Mouse (Mus musculus) midbrain, embryonic 14.5 days (tissue): ENCODE data around the gene Cap1. TPM values are rescaled to one million over a fixed set of nuclear protein-coding genes. Genes with fewer than 3 reads are reported as not detected.

Experiments used
- ATAC-seq: fragments of 200-750 bp; cut with Nextera tagmentation; 2 replicates; pipeline ENCODE4 v1.8.0; 2017; ENCODE audit warnings: moderate number of reproducible peaks, moderate library complexity; ENCODE audit not compliant: low FRiP score, low TSS enrichment
- DNase-seq: peaks from one replicate; pipeline ENCODE4 v3.0.0-alpha.2; 2015
- H3K27ac ChIP-seq: fragments of 300-500 bp; sonication (generic); replicated peaks from 2 replicates; pipeline ENCODE4 v1.5.1; 2014; ENCODE audit warnings: mild to moderate bottlenecking, low read depth, low read length, moderate library complexity
- H3K27me3 ChIP-seq: fragments of 300-500 bp; sonication (generic); 2 replicates; pipeline ENCODE4 v1.6.1; 2014; ENCODE audit warnings: low read length, control low read depth, mixed read lengths; ENCODE audit not compliant: control insufficient read depth, insufficient read depth
- H3K36me3 ChIP-seq: fragments of 300-500 bp; sonication (generic); 2 replicates; pipeline ENCODE4 v1.6.1; 2014; ENCODE audit warnings: low read length, control low read depth; ENCODE audit not compliant: control insufficient read depth, insufficient read depth
- H3K4me1 ChIP-seq: fragments of 300-500 bp; sonication (generic); 2 replicates; pipeline ENCODE4 v1.6.1; 2014; ENCODE audit warnings: mild to moderate bottlenecking, antibody characterized with exemption, low read length, control low read depth; ENCODE audit not compliant: control insufficient read depth, insufficient read depth
- H3K4me2 ChIP-seq: fragments of 300-500 bp; sonication (generic); 2 replicates; pipeline ENCODE4 v1.6.1; 2014; ENCODE audit warnings: mild to moderate bottlenecking, low read length, moderate library complexity
- H3K4me3 ChIP-seq: fragments of 300-500 bp; sonication (generic); replicated peaks from 2 replicates; pipeline ENCODE4 v1.5.1; 2014; ENCODE audit warnings: low read depth, low read length
- H3K9ac ChIP-seq: fragments of 300-500 bp; sonication (generic); replicated peaks from 2 replicates; pipeline ENCODE4 v1.6.1; 2014; ENCODE audit warnings: mild to moderate bottlenecking, low read length, moderate library complexity
- H3K9me3 ChIP-seq: fragments of 300-500 bp; sonication (generic); 2 replicates; pipeline ENCODE4 v1.6.1; 2016; ENCODE audit warnings: low read length, control low read depth, mixed read lengths; ENCODE audit not compliant: control insufficient read depth
- WGBS: fragments of 180-500 bp; shearing (Covaris S2); extraction: QIAGEN DNeasy Blood & Tissue Kit; methylation state at CpG from one replicate; pipeline ENCODE4 v1.1.7; 2014; 5-methylcytosine and 5-hydroxymethylcytosine counted together
- polyA plus RNA-seq: library from polyadenylated mRNA; unstranded; fragments of >200 nt; fragmentation: Nextera tagmentation; extraction: Ambion mirVana; gene quantifications from 2 replicates; pipeline ENCODE4 v1.2.1, GENCODE M21; 2014

Gene Cap1
- polyA plus RNA-seq, 1 experiment from 2014 or later: 72.8 TPM

- H3K36me3 ChIP-seq: no peaks in the 10 kb centered on the region
- 72% methylated on average over 2 of the region's 2 CpGs for WGBS
These were observed 74.0 kb downstream of the Cap1 start for GRCm38 (mm10) chr4:122811824-122812223.

GRCm38 (mm10) chr4:122811180-122811579 lies 74.7 kb downstream of the Cap1 start:
- DNase-seq: no peak
- H3K9me3 ChIP-seq: no peaks in the 10 kb centered on the region
- H3K36me3 ChIP-seq: no peaks in the 10 kb centered on the region
- H3K4me1 ChIP-seq: no peaks in the 10 kb centered on the region
- no peak overlapping the region for H3K27ac ChIP-seq
- H3K9ac ChIP-seq: no peak overlapping the region
- 53% methylated on average over 1 of the region's 1 CpGs for WGBS
- no peaks in the 10 kb centered on the region for H3K27me3 ChIP-seq
- ATAC-seq: no peak
- H3K4me3 ChIP-seq: no peak overlapping the region
- no peak overlapping the region for H3K4me2 ChIP-seq

More at GRCm38 (mm10) chr4:122811824-122812223, 74.0 kb downstream of the Cap1 start:
- no peak overlapping the region for H3K27ac ChIP-seq
- H3K4me3 ChIP-seq: no peak overlapping the region
- ATAC-seq: no peak
- no peaks in the 10 kb centered on the region for H3K27me3 ChIP-seq
- no peaks in the 10 kb centered on the region for H3K9me3 ChIP-seq
- no peak overlapping the region for H3K9ac ChIP-seq
- no peak overlapping the region for H3K4me2 ChIP-seq
- no peaks in the 10 kb centered on the region for H3K4me1 ChIP-seq
- no peak for DNase-seq

Other genes starting within 250 kb of the Cap1 start
- gene 9530002B09Rik, start 196.8 kb downstream of the Cap1 start, polyA plus RNA-seq: not detected in 2 replicates
- 66.1 and 74.7 TPM in 2 replicates for gene Ppt1, start 49.8 kb downstream of the Cap1 start, polyA plus RNA-seq
- 31.2 and 33.4 TPM in 2 replicates for gene Mfsd2a, start 75.1 kb upstream of the Cap1 start, polyA plus RNA-seq
- gene Mycl, start 109.6 kb upstream of the Cap1 start, polyA plus RNA-seq: 87.7 and 112 TPM in 2 replicates
- gene Trit1, start 130.5 kb upstream of the Cap1 start, polyA plus RNA-seq: 27.0 and 29.1 TPM in 2 replicates
- 0.08 and 0.25 TPM in 2 replicates for gene Bmp8b, start 219.1 kb upstream of the Cap1 start, polyA plus RNA-seq
- 0.30 and 0.55 TPM in 2 replicates for gene Oxct2b, start 230.2 kb upstream of the Cap1 start, polyA plus RNA-seq